Mouse (Mus musculus) right cerebral cortex, adult 18-20 months (tissue): ENCODE results near the gene AC192777.2.
A peak's percentile ranks its signal among the peaks of the same experiment; 100 is the strongest.
"Not testable (repeated sequence)": the region's sequence is repeated elsewhere in the genome, so short reads cannot be mapped to it uniquely, and the experiment has no call there.

ENCODE experiments used
- DNase-seq: peaks from one replicate; pipeline ENCODE4 v3.0.0; 2022; ENCODE audit warnings: mixed read lengths

Gene AC192777.2

GRCm38 (mm10) chr17:40095150-40095549 is at the start of gene AC192777.2:
Gene AC192777.2, plus strand, starts transcription at chr17:40095450.
- DNase-seq: not testable (repeated sequence)

GRCm38 (mm10) chr17:40116172-40116571 is 20.9 kb downstream of the AC192777.2 start:
- not testable (repeated sequence) for DNase-seq

GRCm38 (mm10) chr17:40116877-40117276 is 21.6 kb downstream of the AC192777.2 start:
- peak; percentile 1 for DNase-seq
